Mouse (Mus musculus) right cerebral cortex, postnatal 10 days (tissue): ENCODE results near the gene Ccdc7b.
"Not testable (repeated sequence)": the region's sequence is repeated elsewhere in the genome, so short reads cannot be mapped to it uniquely, and the experiment has no call there.

Experiments used
- DNase-seq, 2 experiments: peaks; one replicate each; pipeline ENCODE4 v3.0.0; 2021; ENCODE audit warnings: low spot score in 2 of 2

Gene Ccdc7b

GRCm38 (mm10) chr8:129066834-129067233 is at the start of gene Ccdc7b:
TSS of gene Ccdc7b (plus strand) at chr8:129067134.
- not testable (repeated sequence) for DNase-seq

- not testable (repeated sequence) for DNase-seq
Observed at GRCm38 (mm10) chr8:129065417-129065816, 1.5 kb upstream of the Ccdc7b start, which contains the start of gene Ccdc7a. TSS of gene Ccdc7a (minus strand) at chr8:129065517.

GRCm38 (mm10) chr8:129115761-129116160 is 48.8 kb downstream of the Ccdc7b start:
- not testable (repeated sequence) for DNase-seq

GRCm38 (mm10) chr8:129131561-129131960 is 64.6 kb downstream of the Ccdc7b start, which contains the start of gene Gm10999:
TSS of gene Gm10999 (minus strand) at chr8:129131661.
- no peak for DNase-seq

- no peak for DNase-seq
Observed at GRCm38 (mm10) chr8:129133475-129133874, 66.5 kb downstream of the Ccdc7b start.
